Mouse (Mus musculus) embryonic stem cell, embryonic (primary cell): ENCODE measurements at regions not wholly inside any gene's neighbourhood (a gene's known extent, or its start where the extent isn't known, plus 50 kb on each side); places are given as distances from the start of the nearest gene placed in this dataset.

ENCODE experiments used
- CTCF ChIA-PET, 4 experiments: fragments of 300-600 bp in 2 of 4; fragments of 350-600 bp in 2 of 4; sonication (Branson Sonifier 250); formaldehyde crosslinking; loops; one replicate each; lab custom pipeline; 2022; ENCODE audit warnings: inconsistent platforms in 2 of 4; lab: Charles Lee
- POLR2A ChIA-PET, 4 experiments: fragments of 300-600 bp in 2 of 4; fragments of 350-600 bp in 2 of 4; sonication (Branson Sonifier 250); formaldehyde crosslinking; loops; one replicate each; lab custom pipeline; 2022; ENCODE audit warnings: antibody characterized with exemption in 4 of 4, inconsistent platforms in 1 of 4; lab: Charles Lee

DNA sequence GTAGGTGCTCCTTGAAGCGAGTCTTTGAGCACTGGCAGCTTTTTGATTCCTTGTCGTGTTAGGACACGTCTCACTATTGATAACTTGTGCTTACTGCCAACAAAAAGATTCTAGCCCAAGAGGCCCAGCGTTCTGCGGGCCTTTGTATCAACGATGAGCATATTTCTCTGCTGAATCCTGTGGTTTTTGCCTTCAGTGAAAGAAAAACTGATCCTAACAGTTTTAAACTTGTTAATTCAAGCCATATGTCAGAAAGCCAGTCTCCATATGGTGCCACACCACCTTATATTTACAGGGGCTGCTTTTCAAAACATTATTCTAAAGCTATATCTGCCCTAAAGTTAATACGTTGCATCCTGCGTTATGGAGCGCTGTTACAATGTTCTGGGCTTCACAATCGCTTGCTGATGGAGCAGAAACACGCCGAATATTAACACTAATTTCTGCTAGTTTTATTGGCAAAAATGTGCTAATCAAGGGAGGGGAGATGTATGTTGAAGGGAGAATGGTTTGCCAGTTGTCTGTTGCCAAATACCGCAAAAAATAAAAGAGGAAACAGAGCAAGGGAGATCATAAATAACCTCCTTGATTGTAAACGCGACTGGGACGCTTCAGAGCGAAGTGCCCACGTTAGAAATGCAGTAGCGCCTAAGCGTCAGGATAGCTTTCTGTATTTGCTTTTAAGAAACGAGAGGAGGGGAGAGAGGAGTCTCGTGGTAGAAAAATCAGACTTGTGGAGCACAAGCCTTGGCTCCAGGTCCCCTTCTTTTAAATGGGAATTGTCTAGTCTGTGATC, 229.9 kb downstream of the Tmem182 start:
- CTCF ChIA-PET: no interaction called here
- POLR2A ChIA-PET: no interaction called here

DNA sequence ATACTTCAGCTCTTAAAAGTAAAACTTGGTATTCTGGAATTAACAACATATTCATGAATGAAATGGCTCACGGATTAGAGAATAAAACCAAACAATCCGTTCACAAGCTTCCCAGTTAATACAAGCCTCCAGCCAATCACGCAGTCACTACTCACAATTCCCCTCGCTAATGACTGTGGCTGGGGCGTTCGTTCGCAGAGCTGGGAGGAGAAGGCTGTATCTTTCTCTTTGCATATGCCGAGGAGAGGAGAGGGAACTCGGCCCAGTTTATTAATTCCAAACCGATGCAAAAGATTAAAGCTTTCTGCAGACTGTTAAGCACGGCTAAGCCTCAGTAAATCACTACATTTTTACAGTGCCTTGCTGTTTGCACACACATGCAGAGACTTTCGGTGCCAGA, 231.5 kb downstream of the Tmem182 start:
- ChIA-PET CTCF (interaction anchor here in 1 of 4 experiments (1.0 kb wide), 1 partner anchor 158 kb away, joined by 3 read pairs; no protein-coding TSS in a partner anchor), POLR2A (no interaction called here)

DNA sequence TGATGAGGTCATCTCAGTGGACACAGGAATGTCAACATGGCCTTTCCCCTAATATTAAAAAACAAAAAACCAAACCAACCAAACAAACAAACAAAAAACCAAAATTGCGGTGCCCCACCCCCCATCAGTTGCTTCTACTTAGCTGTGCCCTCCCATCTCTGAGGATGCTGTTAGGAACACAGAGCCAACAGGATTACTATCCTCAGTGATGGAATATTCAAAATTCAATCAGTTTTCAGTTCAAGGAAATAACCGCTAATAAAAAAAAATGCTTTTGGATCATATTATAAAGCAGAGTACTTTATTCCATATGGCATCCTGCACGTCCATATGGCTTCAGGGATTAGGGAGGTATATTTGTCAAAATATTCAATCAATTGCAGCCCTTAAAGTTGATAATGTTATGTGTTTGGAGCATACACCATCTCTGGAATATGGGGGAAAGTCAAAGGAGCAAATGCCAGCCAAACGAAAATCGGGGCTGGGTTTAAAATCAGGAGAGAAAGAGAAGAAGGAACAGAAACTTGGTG, 249.1 kb downstream of the Tmem182 start:
- CTCF ChIA-PET: no interaction called here
- POLR2A ChIA-PET: no interaction called here

DNA sequence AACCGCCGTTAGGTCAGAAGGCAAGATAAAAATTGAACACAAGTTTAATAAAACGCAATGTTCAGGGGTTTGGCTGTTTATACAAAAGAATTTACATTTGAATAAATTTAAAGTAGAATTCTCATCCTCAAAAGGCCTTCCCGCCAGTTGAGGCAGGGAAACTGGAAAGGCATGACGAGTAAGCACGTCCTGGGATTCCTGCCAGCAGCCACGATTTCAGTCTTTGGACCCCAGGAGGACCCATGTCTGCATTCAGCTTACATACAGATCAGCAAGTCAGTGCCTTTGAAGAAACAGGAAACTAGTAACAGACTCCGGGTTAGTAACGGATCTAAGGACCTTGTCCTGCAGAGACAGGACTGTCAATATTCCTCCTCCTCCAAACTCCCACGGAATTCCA, 250.4 kb downstream of the Tmem182 start:
- ChIA-PET CTCF (interaction anchor here in 1 of 4 experiments (1.1 kb wide), 1 partner anchor 177 kb away, joined by 3 read pairs; no protein-coding TSS in a partner anchor), POLR2A (no interaction called here)

DNA sequence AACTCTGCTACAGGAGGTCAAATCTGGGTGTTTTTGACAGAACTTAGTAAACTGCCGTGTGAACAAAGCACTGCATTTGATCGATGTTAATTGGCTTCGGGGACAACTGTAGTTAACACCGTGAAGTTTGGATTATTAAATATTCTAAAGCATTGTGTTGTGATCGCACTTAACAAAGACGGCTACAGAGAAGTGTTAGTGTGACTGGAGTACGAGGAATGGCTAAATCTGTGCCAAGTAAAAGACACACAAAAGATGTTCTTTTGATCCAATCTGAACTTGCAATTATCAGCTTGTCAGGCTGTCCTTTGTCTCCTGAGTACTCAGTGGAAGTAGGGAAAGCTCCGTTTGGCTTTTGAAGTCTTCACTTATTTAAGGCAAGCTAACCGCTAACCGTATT, 259.7 kb downstream of the Tmem182 start:
- CTCF ChIA-PET: no interaction called here
- POLR2A ChIA-PET: no interaction called here

DNA sequence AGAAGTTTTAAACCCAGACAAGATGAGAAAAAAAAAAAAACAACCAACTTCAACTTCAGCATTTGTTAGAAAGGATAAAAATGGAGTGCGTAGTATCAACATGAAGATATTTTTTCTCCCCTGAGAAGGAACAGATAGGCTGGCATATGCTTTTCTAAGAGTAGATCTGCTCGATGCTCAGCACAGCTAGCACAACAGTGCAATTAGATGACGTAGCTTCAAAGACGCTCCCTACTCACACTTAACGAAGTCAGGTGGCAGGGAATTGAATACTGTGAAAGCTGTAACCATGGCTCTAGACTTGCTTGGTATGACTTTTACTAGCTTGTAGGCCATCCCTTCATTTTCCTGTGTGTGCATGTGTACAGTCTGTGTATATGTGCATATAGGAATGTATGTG, 299.5 kb downstream of the Tmem182 start:
- CTCF ChIA-PET: interaction anchor here in 1 of 4 experiments (1.2 kb wide), 1 partner anchor 226 kb away, joined by 7 read pairs; no protein-coding TSS in a partner anchor
- POLR2A ChIA-PET: no interaction called here

DNA sequence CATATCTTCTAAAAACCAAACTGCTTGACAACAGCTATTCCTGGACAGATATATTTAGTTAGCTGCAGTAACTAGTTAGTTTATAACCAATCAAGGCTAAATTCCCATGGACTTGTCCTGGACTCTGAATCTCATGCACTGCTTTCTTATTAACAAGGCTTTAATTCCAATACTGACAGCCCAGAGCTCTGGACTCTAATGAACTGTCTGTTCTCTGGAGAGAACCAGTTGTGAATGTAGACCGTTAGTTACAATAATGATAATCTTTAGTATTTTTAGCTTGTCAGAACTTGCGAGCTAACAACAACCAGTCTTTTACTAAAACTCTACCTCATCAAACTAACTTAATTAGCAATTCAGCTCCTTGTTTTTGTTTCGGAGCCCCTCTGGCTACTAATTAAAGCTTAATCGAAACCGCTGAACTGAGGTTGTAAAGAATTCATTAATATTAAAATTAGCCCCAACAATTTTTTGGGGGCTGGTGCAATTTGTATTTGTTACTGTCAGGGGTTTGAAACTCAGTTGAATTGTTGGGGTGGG, 316.3 kb downstream of the Tmem182 start:
- POLR2A ChIA-PET: no interaction called here
- CTCF ChIA-PET: no interaction called here

DNA sequence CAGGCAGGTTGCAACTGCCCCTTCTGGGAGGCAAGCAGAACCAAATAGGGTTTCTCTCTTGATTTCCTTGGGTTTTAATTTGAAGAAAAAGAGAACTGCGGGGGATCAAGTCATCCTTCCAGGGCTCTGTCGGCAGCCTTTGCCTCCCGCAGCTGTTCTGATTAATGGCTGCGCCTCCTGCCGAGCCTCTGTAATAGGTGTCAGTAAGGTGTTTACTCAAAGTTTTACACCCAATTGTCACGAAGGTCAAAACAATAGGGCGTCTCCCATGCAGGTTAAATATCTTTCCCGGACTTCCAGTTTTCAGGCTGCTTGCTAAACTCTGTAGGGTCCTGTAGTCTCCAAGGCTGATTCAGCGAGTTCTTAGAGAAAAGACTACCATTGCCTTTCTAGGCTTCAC, 326.0 kb downstream of the Tmem182 start:
- CTCF ChIA-PET: no interaction called here

DNA sequence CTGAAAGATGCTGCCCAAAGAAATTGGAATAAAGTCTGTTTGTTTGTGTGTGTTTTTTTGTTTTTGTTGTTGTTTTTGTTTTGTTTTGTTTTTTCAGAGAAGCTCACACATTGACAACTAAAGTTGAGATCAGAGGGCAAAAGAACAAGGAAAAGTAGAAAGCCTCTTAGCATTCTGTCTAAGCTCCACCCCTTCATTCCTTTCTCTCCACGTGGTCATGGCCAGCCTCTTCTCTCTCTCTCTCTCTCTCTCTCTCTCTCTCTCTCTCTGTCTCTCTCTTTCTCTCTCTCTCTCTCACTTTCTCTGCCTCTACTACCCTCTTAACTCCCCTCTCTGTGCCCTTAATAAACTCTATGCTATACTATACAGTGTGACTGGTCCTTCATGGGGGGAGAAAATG, 327.7 kb downstream of the Tmem182 start:
- CTCF ChIA-PET: no interaction called here

More for the DNA sequence above, 326.0 kb downstream of the Tmem182 start:
- POLR2A ChIA-PET: no interaction called here

DNA sequence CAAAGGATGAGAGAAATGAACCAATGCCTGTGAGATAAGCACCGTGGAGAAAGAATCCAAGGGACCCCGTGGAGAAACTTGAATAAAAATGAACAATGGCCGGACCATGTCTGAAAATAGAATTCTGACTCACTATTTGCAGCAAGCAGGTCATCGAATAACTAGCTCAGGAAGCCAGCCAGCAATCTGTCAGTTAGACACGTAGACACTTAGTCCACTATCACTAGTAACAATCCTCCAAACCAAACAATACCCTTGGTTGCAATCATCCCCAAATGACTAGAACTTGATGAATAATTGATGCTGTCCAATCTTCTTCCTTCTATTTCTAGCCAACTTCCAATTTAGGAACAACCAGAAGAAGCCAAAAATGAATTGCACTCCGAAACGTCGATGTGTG, 328.5 kb downstream of the Tmem182 start:
- ChIA-PET CTCF (no interaction called here), POLR2A (no interaction called here)

More for the DNA sequence above, 327.7 kb downstream of the Tmem182 start:
- POLR2A ChIA-PET: interaction anchor here in 1 of 4 experiments (0.6 to 0.7 kb wide), 2 partner anchors 80 to 918 kb away, joined by 3 to 4 read pairs; no protein-coding TSS in a partner anchor

DNA sequence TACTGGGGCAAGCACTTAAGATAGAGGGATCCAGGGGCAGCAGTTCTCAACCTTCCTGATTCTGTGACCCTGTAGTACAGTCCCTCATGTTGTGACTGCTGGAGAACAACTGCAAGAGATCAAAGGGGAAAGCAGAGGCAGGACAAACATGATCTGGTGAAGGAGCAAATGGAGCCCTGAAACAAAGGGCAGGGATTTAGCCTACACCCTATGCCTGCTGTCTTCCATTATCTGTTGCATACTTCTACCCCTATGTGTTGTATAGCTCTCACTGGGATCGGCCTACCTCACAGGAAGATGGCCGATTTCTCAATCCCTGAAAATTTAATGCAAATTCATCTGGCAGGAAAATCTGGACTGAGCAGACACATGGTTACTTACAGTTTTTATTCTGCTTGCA, 334.3 kb downstream of the Tmem182 start:
- ChIA-PET POLR2A (no interaction called here), CTCF (no interaction called here)

DNA sequence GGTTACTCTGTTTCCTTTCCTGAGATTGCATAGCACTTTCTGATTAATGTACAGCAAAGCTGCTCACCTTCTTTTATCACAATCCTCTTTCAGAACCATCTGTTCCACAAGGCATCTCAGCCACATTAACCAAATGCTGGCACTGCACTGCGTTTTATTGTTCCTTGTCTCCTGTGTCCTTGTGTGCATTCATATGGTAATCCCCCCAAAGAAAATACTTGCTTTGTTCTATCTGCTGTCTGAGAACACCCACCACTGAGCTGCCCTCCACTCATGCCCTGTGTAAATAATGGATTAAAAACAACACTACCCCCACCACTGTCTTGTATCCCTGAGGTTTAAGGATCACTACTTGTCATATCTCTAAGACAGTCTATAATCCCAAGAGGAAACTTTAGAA, 335.1 kb downstream of the Tmem182 start:
- ChIA-PET CTCF (no interaction called here), POLR2A (no interaction called here)

DNA sequence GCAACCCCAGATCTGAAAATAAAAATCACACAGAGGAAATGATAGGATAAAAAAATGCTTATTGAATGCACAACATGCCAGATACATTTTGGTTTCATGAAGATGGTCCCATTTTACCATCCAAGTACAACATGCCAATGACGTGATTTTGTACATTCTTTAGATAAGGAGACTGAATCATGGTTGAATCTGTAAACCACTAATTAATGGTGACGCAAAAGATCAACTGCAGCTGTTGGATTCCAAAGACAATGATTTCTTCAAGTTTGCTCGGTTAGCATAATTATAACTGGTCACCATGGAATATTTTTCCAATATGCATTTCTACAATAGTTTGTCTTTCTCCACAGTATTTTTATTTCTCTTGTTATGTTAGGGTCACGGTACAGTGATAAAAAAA, 336.6 kb downstream of the Tmem182 start:
- POLR2A ChIA-PET: no interaction called here
- CTCF ChIA-PET: no interaction called here

DNA sequence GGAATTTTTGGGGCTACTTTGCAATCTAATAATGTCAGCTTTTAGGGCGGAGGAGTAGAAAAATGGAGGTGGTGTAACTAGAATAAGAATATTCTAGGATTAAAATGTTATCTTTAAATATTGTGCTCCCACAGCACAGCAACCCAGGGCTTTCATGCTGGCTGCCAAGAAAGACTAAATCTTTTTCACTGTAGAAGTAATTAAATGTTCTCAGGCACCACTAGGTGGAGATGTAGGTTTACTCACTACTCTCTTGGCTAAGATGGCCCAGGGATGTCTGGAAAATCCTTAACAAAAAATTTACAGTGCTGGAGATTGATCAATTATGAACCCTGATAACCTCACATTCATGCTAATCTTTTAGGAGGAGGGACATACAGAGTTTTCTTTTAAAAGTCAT, 347.1 kb downstream of the Tmem182 start:
- ChIA-PET POLR2A (no interaction called here), CTCF (no interaction called here)

DNA sequence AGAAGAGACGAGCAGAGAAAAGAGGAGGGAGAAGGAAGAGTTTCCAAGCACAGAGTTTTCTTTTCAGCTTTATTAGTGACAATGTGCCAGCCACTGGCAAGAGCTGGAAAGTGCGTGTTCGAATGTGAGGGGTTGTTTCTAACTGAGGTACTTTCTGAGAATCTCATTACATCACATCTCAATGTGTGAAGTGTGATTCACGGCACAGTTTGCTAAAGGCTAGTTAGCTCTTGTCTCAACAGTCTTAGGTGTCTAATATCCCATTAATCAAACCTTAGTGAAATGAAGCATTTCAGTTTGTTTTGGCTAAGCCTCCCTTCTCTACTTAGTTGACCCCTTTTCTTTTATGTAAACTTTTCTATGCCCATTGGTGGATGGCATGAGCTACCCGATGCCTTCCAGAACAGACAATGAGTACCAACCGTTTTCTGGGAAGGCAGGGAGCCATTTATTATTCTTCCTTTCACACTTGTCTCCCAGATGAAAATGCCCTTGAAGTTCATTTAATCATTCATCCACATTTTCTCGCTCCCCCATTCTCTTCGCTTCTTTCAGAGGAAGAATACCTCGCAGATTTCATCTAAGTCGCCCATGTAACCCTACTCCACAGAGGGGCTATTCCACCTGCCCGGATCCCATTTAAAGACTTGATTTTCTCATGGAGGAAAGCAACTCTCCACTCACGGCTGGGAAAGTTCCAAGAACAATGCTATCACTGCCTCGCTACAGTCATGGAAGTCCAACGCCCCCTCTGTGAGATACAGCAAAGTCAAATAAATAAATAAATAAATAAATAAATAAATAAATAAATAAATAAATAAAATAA, 348.0 kb downstream of the Tmem182 start:
- ChIA-PET CTCF (interaction anchor here in 1 of 4 experiments (0.7 kb wide), 1 partner anchor 1610 kb away, joined by 5 read pairs; no protein-coding TSS in a partner anchor), POLR2A (no interaction called here)

DNA sequence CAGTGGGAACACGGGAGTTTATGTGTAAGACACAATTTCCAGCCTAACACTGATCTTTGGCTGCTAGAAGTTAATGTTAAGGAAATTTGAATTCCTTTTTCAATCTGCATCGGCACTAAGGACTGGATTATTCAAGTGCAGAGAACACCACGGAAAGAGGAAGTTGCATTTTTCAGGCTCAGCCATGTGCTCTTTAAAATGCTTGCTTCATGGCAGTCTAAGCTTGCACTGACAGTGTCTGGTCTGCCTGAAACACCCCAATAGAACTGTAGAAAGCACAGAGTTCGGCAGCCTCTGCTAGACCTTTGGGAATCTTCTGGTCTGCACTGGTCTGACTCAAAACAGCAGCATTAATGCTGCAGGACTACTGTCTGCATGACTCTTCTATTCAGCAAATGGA, 348.8 kb downstream of the Tmem182 start:
- POLR2A ChIA-PET: no interaction called here

DNA sequence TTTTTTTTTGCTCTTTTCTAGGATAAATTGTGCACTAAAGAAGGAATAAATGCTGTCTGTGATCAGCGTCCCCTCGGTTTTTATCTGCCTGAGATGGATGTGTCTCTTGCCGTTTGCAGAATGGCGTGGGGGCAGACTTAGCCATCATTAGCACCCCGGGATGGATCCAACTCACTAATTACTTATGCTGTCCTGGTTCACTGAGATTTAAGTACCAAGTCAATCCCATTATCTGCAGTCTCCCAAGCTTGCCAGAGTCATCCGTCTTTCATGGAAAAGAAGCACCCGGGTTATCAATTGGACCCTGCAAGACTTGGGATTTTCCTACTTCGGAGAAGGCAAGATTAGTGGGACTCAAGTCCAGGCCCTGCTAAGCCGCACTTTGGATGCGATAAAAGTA, 351.5 kb downstream of the Tmem182 start:
- CTCF ChIA-PET: no interaction called here
- POLR2A ChIA-PET: no interaction called here

More for the DNA sequence above, 348.8 kb downstream of the Tmem182 start:
- CTCF ChIA-PET: no interaction called here

DNA sequence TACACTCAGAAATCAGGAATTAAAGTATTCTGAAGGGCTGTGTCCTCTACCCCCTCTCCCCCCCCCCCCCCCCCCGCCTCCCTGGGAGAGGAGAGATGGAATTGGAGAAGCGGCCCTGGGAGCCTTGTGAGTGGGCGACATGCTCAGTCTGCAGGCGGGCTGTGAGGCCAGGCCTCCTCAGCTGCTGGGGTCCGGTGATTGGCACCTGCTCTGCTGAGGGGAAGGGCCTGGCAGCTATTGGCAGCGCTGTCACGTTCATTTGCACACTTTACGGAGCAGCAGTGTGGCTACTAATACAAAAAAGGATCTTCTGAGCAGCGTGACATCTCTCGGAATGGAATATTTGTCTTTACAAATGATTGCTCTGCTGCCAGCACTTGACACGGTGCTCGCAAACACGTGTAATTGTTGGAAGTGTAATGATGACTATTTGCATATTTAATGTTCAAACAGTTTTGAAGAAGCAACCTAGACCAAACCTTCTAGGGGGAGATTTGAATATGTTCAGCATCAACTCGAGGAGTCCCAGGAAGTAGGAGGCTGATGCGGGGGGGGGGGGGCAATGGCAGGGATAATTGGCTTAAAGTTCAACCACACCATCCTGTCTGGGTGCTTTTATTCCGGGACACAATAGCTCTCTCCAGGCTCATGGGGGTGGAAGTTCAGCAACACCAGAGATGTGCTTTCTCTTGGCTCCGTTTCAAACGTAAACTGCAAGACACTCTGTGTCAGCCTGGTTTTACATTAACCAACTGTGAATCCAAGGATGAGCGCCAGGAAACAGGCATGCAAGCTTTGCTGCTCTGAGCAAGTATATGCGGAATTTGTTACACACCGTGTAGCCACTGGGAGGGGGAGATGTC, 352.5 kb downstream of the Tmem182 start:
- ChIA-PET POLR2A (no interaction called here), CTCF (no interaction called here)
